Mouse (Mus musculus): ENCODE results near the gene Ndufa11. TPM values are rescaled to one million over a fixed set of nuclear protein-coding genes. Genes with fewer than 3 reads are reported as not detected.

Gene Ndufa11
- polyA plus RNA-seq (2014; fragmentation: Nextera tagmentation; extraction: Ambion mirVana): 413 and 428 TPM in 2 replicates

DNA sequence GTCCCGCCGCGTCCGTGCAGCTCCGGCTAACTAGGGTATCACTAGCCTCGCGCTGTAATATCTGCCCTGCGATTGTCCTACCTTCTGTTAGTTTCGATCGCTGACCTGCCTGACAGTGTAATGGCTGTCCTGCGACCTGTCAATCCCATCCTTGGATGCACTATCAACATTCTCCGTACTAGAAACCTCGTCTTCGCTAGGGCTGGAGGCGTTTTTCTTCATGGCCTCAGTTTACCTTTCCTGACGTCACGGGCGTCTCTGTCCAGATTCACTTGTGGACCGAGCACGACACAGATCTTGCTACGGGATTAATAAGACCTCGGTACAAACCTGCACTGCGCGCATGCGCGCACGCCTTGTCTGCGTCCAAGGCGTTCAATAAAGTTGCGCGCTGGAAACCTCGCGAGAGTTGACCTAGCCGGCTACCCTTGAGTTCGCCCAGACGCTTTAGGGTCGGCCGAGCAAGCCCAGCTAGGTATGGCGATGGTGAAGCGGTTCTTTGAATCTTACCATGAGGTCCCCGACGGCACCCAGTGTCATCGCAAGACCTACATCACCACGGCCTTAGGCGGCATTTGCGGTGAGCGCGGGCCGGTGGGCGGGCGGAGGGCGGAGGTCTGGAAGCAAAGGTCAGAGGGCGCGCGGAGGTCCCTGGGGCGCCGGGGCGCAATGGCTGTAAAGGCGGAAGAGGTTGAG lies at the start of gene Ndufa11, which contains the start of gene Vmac:
TSS of gene Ndufa11 (plus strand) at position 405 of the 696 bp plus-strand sequence.
TSS of gene Vmac (minus strand) at position 660 of the 696 bp plus-strand sequence.
- under 1% methylated on average over 59 of the region's 59 CpGs for WGBS
- peak; percentile 61 for ATAC-seq (ENCODE audit: insufficient number of reproducible peaks, low FRiP score, low TSS enrichment, low read depth)
- Histone ChIP-seq H3K36me3 (ENCODE audit: control insufficient read depth, insufficient read depth, low read length) (peaks cover 6% of the 10 kb centered on the region), H3K27ac (replicated peaks; ENCODE audit: low read depth, low read length) (no peak within 1 kb of the TSS), H3K4me3 (ENCODE audit: low read depth, low read length) (peak within 1 kb of the TSS; percentile 81), H3K27me3 (ENCODE audit: control insufficient read depth, insufficient read depth, low read length) (no peaks in the 10 kb centered on the region), H3K9me3 (ENCODE audit: control insufficient read depth, low read length) (no peaks in the 10 kb centered on the region), H3K4me1 (ENCODE audit: control insufficient read depth, insufficient read depth, low read length) (peaks cover 3% of the 10 kb centered on the region; the same call in 1 of the 2 replicates), H3K4me2 (ENCODE audit: low read depth, severe bottlenecking) (peak within 1 kb of the TSS; percentile 87), H3K9ac (ENCODE audit: low read length) (peak within 1 kb of the TSS; percentile 84)
- peak; percentile 99 for DNase-seq (ENCODE audit: low spot score)

DNA sequence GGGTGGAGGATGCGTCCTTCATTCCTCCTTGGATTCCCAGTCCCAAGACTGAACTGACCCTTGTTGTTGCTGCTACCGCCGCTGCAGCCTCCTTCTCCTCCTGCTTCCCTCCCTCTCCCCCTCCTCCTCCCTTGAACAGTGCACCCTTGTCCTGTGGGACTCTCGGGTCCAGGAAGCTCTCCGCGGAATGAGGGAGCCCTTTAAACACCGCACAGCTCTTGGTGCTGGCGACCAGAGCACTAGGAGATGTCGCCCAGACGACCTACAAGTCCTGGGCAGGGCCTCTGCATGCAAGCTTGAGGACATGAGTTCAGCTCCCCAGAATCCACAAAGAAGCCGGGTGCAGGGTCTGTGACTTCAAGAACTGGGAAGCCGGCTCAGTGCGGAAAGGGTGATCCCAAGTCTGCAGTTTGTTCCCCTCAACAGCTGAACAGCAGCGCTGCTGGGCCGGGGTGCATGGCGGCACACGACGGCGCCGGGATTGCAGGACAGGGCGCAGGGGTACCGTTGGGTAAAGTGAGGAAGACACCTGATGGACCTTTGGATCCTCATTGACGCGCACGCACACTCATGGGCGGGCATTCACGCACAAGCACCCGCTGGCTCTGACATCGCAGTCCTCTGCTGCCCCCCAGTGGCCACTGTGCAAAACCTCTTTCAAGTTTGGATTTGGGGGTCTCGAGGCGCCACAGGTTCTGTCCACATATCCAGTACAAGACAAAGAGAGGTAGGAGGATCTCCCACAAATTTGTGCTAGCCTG lies 49.0 kb upstream of the Ndufa11 start:
- Histone ChIP-seq H3K27ac (replicated peaks; ENCODE audit: low read depth, low read length) (no peak overlapping the region), H3K9ac (ENCODE audit: low read length) (peak overlapping the region; percentile 66), H3K4me1 (ENCODE audit: control insufficient read depth, insufficient read depth, low read length) (peaks cover 7% of the 10 kb centered on the region), H3K4me3 (ENCODE audit: low read depth, low read length) (peak overlapping the region; percentile 35), H3K36me3 (ENCODE audit: control insufficient read depth, insufficient read depth, low read length) (no peaks in the 10 kb centered on the region), H3K4me2 (ENCODE audit: low read depth, severe bottlenecking) (peak overlapping the region; percentile 77), H3K9me3 (ENCODE audit: control insufficient read depth, low read length) (no peaks in the 10 kb centered on the region), H3K27me3 (ENCODE audit: control insufficient read depth, insufficient read depth, low read length) (no peaks in the 10 kb centered on the region)
- peak; percentile 95 for DNase-seq (ENCODE audit: low spot score)
- ATAC-seq (ENCODE audit: insufficient number of reproducible peaks, low FRiP score, low TSS enrichment, low read depth): 0 out of 2 replicates have a peak, but pooled peaks have one; percentile 8
- WGBS: 7% methylated on average over 31 of the region's 31 CpGs

DNA sequence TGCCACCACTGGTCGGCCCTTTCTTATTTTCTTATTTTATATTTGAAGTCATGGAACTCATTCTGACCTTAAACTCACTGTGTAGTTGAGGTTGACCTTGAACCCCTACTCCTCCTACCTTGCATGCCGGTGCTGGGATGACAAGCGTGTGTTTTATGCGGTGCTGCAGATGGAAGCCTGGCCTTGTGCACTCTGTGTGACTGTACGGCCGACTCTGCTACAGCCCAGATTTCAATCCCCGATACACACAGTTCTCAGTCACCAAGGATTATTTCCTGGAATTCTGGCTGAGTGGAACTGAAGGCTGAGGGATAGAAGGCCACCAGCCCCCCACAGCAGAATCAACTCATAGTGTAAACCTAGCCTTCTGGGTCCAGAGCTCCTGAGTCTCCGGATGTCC lies 47.8 kb upstream of the Ndufa11 start:
- H3K9me3 ChIP-seq (ENCODE audit: control insufficient read depth, low read length): no peaks in the 10 kb centered on the region
- peaks cover 6% of the 10 kb centered on the region; the same call in 1 of the 2 replicates for H3K4me1 ChIP-seq (ENCODE audit: control insufficient read depth, insufficient read depth, low read length)
- no peak overlapping the region for H3K4me3 ChIP-seq (ENCODE audit: low read depth, low read length)
- no peak overlapping the region for H3K27ac ChIP-seq (replicated peaks; ENCODE audit: low read depth, low read length)
- 86% methylated on average over 8 of the region's 8 CpGs for WGBS
- H3K4me2 ChIP-seq (ENCODE audit: low read depth, severe bottlenecking): no peak overlapping the region
- DNase-seq (ENCODE audit: low spot score) (no peak), ATAC-seq (ENCODE audit: insufficient number of reproducible peaks, low FRiP score, low TSS enrichment, low read depth) (no peak)
- no peaks in the 10 kb centered on the region for H3K36me3 ChIP-seq (ENCODE audit: control insufficient read depth, insufficient read depth, low read length)
- H3K9ac ChIP-seq (ENCODE audit: low read length): no peak overlapping the region
- H3K27me3 ChIP-seq (ENCODE audit: control insufficient read depth, insufficient read depth, low read length): no peaks in the 10 kb centered on the region

DNA sequence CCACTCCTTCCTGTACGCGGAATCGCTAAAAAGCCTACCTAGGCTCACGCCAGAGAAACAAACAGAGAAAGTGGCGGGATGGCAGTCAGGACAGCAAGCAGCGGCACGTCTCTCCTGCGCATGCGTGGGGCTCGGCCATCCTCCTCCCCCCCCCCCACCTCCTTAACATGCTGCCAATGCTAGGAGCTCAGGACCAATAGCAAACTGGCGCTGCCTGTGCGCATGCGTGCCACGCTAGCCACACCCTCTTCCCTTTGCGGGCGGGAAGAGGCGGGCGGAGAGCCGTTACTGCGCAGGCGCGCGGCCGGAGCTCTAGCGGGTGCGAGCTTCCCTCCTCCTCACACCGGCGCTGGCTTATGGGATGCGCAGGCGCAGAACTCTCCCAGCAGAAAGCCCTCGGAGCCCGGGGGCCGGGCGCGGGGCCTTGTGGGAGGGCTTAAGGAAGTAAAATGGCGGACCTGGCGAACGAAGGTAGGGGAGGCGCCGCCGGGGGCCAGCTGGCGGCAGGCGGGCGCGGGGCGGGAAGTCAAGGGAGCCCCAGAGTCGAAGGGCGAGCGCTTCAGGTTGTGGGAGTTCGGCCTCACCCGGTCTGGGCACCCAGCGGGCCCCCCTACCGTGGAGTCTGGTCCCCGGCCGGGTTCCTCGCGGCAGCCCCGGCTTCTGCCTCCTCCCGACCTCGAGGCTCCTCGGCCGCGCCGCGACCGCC lies 44.5 kb upstream of the Ndufa11 start, which contains the start of gene Ranbp3:
TSS of gene Ranbp3 (plus strand) at position 354 of the 706 bp plus-strand sequence.
- peaks cover 13% of the 10 kb centered on the region for H3K36me3 ChIP-seq (ENCODE audit: control insufficient read depth, insufficient read depth, low read length)
- WGBS: under 1% methylated on average over 55 of the region's 66 CpGs
- ATAC-seq (ENCODE audit: insufficient number of reproducible peaks, low FRiP score, low TSS enrichment, low read depth): peak; percentile 90

DNA sequence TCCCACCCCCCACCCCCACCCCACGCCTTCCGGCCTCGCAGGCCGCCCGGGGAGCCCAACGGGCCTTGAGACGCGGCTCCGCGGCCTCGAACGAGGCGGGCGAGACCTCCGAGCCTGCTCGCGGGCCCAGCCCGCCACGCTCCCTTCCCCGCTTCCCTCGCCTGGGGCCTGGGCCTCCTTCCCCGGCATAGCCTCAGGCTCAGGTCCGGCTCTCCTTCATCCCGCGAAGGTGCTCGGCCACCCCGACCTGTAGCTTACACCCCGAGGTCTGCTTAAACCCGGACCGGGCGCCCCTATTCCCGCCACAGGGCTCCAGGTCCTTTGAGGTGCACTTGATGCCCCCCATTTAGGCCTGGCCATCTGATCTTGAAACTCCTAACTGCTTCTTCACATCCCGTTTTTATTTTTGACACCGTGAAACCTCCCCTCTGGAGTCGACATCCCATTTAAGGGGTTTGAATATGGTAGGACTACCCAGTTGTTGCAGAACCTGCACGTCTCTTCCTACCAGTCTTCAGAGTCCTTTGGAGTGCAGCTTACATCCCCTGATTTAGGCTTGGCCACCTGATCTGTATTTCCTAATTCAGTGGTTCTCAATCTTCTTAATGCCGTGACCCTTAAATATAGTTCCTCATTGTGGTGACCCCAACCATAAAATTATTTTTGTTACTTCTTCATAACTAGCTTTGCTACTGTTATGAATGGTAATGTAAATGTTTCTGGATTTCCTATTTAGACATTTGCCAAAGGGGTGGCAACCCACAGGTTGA lies 43.7 kb upstream of the Ndufa11 start:
- Histone ChIP-seq H3K27me3 (ENCODE audit: control insufficient read depth, insufficient read depth, low read length) (no peaks in the 10 kb centered on the region), H3K9ac (ENCODE audit: low read length) (peak overlapping the region; percentile 91)
- WGBS: 1% methylated on average over 36 of the region's 37 CpGs

More for the DNA sequence above, 44.5 kb upstream of the Ndufa11 start, which contains the start of gene Ranbp3:
- peak within 1 kb of the TSS; percentile 88 for H3K4me3 ChIP-seq (ENCODE audit: low read depth, low read length)
- no peaks in the 10 kb centered on the region for H3K9me3 ChIP-seq (ENCODE audit: control insufficient read depth, low read length)
- H3K27ac ChIP-seq (replicated peaks; ENCODE audit: low read depth, low read length): peak within 1 kb of the TSS; percentile 80
- peak within 1 kb of the TSS; percentile 66 for H3K4me2 ChIP-seq (ENCODE audit: low read depth, severe bottlenecking)
- H3K4me1 ChIP-seq (ENCODE audit: control insufficient read depth, insufficient read depth, low read length): peaks cover 11% of the 10 kb centered on the region
- peak; percentile 99 for DNase-seq (ENCODE audit: low spot score)
- H3K9ac ChIP-seq (ENCODE audit: low read length): peak within 1 kb of the TSS; percentile 91
- H3K27me3 ChIP-seq (ENCODE audit: control insufficient read depth, insufficient read depth, low read length): no peaks in the 10 kb centered on the region

DNA sequence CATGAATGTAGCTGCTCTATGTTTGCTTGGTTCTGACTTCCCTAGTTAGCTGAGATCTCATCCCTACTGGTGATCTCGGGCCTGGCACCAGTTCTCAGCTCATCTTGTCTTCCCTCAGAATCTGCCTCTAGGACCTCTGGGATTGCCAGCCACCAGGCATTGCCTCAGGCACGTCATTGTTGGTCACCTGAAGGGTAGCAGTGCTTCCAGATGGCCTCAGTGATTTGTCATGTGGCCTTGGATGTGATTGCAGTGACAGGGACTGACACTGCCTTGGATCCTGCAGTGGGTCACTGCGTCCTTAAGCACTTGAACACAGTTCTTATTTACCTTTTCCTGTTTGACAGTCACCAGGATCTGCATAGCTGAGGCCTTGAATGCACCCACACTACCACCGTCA lies 35.8 kb upstream of the Ndufa11 start:
- peaks cover 21% of the 10 kb centered on the region for H3K36me3 ChIP-seq (ENCODE audit: control insufficient read depth, insufficient read depth, low read length)
- no peak for ATAC-seq (ENCODE audit: insufficient number of reproducible peaks, low FRiP score, low TSS enrichment, low read depth)
- no peak overlapping the region for H3K9ac ChIP-seq (ENCODE audit: low read length)
- no peak overlapping the region for H3K27ac ChIP-seq (replicated peaks; ENCODE audit: low read depth, low read length)
- no peaks in the 10 kb centered on the region for H3K9me3 ChIP-seq (ENCODE audit: control insufficient read depth, low read length)
- WGBS: 80% methylated on average over 4 of the region's 4 CpGs
- H3K4me2 ChIP-seq (ENCODE audit: low read depth, severe bottlenecking): no peak overlapping the region
- no peak for DNase-seq (ENCODE audit: low spot score)
- no peaks in the 10 kb centered on the region for H3K27me3 ChIP-seq (ENCODE audit: control insufficient read depth, insufficient read depth, low read length)
- no peak overlapping the region for H3K4me3 ChIP-seq (ENCODE audit: low read depth, low read length)
- no peaks in the 10 kb centered on the region for H3K4me1 ChIP-seq (ENCODE audit: control insufficient read depth, insufficient read depth, low read length)

More for the DNA sequence above, 43.7 kb upstream of the Ndufa11 start:
- Histone ChIP-seq H3K4me2 (ENCODE audit: low read depth, severe bottlenecking) (peak overlapping the region; percentile 66), H3K27ac (replicated peaks; ENCODE audit: low read depth, low read length) (peak overlapping the region; percentile 79), H3K36me3 (ENCODE audit: control insufficient read depth, insufficient read depth, low read length) (peaks cover 13% of the 10 kb centered on the region), H3K9me3 (ENCODE audit: control insufficient read depth, low read length) (no peaks in the 10 kb centered on the region), H3K4me3 (ENCODE audit: low read depth, low read length) (peak overlapping the region; percentile 88), H3K4me1 (ENCODE audit: control insufficient read depth, insufficient read depth, low read length) (peaks cover 11% of the 10 kb centered on the region)
- DNase-seq (ENCODE audit: low spot score): peak; percentile 40
- peak; percentile 23; the same call in 1 of the 2 replicates for ATAC-seq (ENCODE audit: insufficient number of reproducible peaks, low FRiP score, low TSS enrichment, low read depth)

DNA sequence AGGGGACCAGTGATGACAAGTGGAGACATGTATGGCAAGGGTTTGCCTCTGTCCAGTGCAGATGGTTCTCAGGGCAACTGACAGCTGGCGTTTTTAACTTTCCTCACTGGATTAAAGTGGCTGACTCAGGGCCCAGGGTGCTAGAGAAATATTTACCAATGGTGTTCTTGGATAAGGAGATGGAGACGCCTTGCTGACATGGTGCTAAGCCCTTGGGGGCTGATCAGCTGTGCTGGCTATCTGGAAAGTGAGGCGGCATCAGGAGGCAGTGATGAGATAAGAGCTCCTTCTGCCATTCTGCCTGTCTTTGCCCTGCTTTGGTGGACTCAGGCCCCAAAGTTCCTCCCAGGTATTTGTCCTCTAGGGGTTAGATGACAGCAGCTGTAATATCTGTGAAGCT lies 34.7 kb upstream of the Ndufa11 start:
- H3K9me3 ChIP-seq (ENCODE audit: control insufficient read depth, low read length): no peaks in the 10 kb centered on the region
- ATAC-seq (ENCODE audit: insufficient number of reproducible peaks, low FRiP score, low TSS enrichment, low read depth): no peak
- H3K4me3 ChIP-seq (ENCODE audit: low read depth, low read length): no peak overlapping the region
- H3K9ac ChIP-seq (ENCODE audit: low read length): no peak overlapping the region
- no peak overlapping the region for H3K4me2 ChIP-seq (ENCODE audit: low read depth, severe bottlenecking)
- H3K27ac ChIP-seq (replicated peaks; ENCODE audit: low read depth, low read length): no peak overlapping the region
- no peaks in the 10 kb centered on the region for H3K27me3 ChIP-seq (ENCODE audit: control insufficient read depth, insufficient read depth, low read length)
- DNase-seq (ENCODE audit: low spot score): no peak
- no peaks in the 10 kb centered on the region for H3K4me1 ChIP-seq (ENCODE audit: control insufficient read depth, insufficient read depth, low read length)
- 79% methylated on average over 3 of the region's 3 CpGs for WGBS
- peaks cover 22% of the 10 kb centered on the region; the same call in 1 of the 2 replicates for H3K36me3 ChIP-seq (ENCODE audit: control insufficient read depth, insufficient read depth, low read length)
